Mouse (Mus musculus) testis, adult 2 months (tissue): ENCODE results near the gene Galns.
A peak's percentile ranks its signal among the peaks of the same experiment; 100 is the strongest.

ENCODE experiments used
- CTCF ChIP-seq: fragments of 200-500 bp; IDR thresholded peaks from 2 replicates; pipeline ENCODE4 v1.5.1; 2012; ENCODE audit warnings: low read depth, mild to moderate bottlenecking, inconsistent platforms, low read length, moderate library complexity; ENCODE audit not compliant: control insufficient read depth, insufficient read depth, insufficient replicate concordance
- POLR2A ChIP-seq: fragments of 200-500 bp; IDR thresholded peaks from 2 replicates; pipeline ENCODE4 v1.6.1; 2012; ENCODE audit warnings: low read depth, mild to moderate bottlenecking, inconsistent platforms, low read length, moderate library complexity; ENCODE audit not compliant: control insufficient read depth

GRCm38 (mm10) chr8:122551265-122552051, 59.8 kb downstream of the Galns start, which contains the start of gene Piezo1:
- TF ChIP-seq POLR2A (no peak; the same call in 1 of the 2 replicates), CTCF (peak; percentile 93)
